Mouse (Mus musculus) erythroblast, adult 5-6 weeks (primary cell): ENCODE measurements around the gene Awat2. TPM values are rescaled to one million over a fixed set of nuclear protein-coding genes. Genes with fewer than 3 reads are reported as not detected.
"Not testable (repeated sequence)": the region's sequence is repeated elsewhere in the genome, so short reads cannot be mapped to it uniquely, and the experiment has no call there.

Experiments used
- ATAC-seq: replicated peaks from 2 replicates; pipeline ENCODE4 v1.8.0; 2016; ENCODE audit warnings: moderate number of reproducible peaks, mild to moderate bottlenecking, moderate TSS enrichment, inconsistent platforms; ENCODE audit not compliant: poor library complexity, low FRiP score, severe bottlenecking
- total RNA-seq, 2 experiments: library from RNA; stranded (forward) in 1 of 2; stranded (reverse) in 1 of 2; fragments of 150-400 nt in 1 of 2; fragments of 200-764, 138-1000 nt in 1 of 2; gene quantifications; 2 replicates each; pipeline versions ENCODE4 v1.2.3 to v1.2.4; 2015 to 2017; ENCODE audit warnings: low replicate concordance in 2 of 2

Gene Awat2
- total RNA-seq (2015; ENCODE audit: low replicate concordance) (not detected in 2 replicates), total RNA-seq (2017; ENCODE audit: low replicate concordance) (not detected in 2 replicates)

DNA sequence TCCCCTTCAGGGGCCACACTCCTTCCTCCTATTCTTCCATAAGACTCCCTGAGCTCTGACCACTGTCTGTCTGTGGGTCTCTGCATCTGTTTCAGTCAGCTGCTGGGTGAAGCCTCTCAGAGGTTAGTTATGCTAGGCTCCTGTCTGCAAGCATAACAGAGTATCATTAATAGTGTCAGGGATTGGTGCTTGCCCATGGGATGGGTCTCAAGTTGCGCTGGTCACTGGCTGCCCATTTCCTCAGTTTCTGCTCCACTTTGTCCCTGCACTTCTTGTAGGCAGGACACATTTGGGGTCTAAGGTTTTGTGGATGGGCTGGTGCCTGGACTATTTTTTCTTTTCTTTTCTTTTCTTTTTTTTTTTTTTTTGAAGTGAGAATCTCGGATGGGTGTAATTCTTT is at the start of gene Awat2:
Gene Awat2 (minus strand): TSS at position 101 of the 400 bp plus-strand sequence.
- not testable (repeated sequence) for ATAC-seq

DNA sequence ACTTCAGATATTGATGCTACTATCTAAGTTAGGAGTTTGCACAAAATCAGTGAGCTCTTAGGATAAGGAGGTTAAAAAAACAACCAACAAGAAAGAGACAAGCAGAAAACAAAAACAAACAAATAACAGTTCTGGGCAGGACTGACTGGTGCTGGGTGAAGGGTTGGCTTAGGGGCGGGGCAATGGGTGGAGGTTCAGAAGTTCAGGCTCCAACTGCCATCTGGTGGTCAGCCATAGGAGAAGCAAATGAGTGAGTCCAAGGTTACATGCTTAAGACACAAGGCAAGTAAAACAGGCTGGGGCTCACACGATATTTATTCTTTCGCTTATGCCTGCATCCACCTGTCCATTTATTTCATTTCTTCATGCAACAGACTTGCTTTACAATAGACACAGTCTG is 37.8 kb upstream of the Awat2 start:
- peak; percentile 91 for ATAC-seq

DNA sequence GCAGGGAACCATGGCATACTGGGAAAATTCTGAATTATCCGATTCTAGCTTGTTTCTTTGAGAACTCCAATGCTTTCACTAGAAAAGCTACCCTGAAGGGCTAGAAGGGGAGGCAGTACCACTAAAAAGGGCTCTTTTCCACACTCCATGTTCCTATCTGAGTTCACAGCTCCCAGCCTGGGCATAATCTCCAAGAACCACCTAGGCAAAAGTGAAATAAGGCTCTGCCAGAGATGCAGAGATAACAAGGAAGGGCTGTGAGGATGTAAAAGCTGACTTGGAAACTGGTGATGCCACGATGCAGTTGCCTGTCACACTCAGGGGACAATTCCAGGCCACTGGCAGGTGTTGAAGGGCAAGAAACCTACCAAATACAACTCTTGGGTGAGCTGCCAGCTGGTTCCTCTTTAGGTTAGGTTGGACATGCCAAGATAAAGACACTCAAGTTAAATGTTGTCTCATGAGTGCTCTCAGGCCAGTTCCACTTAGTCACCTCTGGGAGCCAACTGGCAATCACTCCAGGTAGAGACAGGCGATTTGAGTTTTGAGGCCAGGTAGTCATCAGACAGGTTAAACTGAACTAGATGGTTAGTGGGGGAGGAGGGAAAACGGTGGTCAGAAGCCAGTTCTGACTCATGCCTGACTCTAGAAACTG is 33.2 kb upstream of the Awat2 start:
- peak; percentile 62 for ATAC-seq

DNA sequence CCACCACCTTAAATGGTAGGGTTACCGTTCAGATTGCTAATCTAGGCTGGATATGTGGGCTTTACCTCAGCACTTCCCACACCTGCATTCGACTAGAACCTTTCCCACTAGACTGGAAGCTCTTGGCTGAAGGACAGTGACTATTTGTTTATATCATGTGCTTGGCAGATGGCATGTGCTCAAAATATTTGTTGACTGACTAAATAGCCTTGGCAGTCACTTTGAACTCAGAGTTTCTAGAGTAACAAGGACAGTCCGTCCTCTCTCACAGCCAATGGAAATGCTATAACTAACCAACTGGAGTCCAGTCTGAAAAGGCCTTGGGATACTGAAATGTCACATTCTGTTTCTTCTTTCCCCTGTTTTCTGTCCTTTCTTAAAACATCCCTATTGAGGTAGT is 29.0 kb upstream of the Awat2 start:
- ATAC-seq = no peak

DNA sequence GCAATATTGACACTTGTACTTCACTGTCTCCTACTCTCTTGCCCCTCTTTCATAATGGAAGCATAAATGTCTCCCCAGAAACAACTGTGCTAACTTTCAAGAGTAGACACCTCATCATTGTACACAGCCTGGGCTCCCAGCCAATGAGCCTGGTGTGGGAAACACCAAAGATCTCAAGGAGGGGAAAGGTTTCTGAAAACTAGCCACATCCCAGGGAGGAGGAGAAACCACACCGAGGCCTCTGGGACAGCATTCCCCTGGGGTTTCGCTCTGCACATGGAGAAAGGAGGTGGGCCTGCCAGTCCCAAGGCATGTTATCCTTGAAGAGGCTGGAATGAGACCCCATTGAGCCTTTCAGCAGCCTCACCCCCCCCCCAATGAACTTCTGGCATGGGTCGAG is 27.6 kb upstream of the Awat2 start:
- no peak for ATAC-seq

DNA sequence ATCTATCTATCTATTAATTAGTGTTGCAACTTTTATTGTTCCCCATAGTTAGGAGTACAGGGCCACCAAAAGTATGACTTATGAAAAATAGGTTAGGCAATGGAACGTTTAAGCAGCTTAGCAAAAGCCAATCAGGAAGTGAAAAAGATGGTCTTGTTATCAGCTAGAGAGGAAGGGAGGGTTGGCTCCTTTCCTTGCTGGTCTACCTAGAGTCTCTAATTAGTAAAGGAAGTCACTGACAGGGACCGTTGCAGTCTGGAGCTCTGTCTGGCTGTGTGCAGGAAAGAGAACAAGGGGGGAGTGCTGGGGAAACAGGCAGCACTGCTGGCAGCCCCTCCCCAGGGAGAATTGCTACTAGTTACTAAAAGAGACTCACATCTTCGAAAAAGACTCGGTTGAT is 25.5 kb upstream of the Awat2 start:
- no peak for ATAC-seq

DNA sequence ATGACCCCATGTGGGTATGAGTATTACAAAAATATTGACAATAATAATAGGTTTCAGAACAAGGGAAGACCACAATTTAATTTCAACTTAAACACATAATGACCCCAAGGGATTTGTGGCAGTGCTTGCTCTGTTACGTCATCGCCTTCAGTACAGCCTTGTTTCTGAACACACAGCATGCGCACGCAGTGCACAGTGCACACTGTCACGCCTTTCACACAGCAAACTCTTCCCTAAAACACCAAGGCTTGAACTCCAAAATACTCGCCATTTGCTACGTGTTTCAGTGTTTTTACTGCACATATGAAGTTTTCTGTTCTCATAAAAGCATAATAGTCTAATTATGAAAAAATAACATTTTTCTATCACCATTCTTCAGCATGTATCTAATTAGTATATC is 1.0 kb upstream of the Awat2 start:
- ATAC-seq = no peak

DNA sequence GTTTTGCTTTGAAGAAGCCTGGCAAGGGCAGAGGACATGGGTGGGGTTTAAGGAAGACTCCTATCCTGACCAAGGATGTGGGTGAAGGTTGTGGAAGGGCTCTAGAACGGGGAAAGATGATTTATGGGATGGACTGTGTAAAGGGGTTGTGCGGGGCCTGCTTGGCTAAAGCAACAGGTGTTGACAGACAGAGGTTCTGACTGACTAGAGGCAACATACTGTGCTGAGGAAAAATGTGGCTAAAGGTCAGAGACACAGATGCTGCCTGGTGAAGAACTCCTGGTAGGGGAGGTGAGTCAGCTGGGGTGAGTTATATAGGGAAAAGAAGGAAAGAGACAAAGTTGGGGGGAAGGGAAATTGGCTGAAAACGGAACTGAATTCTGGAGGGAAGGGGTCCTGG is 10.2 kb downstream of the Awat2 start:
- no peak for ATAC-seq

DNA sequence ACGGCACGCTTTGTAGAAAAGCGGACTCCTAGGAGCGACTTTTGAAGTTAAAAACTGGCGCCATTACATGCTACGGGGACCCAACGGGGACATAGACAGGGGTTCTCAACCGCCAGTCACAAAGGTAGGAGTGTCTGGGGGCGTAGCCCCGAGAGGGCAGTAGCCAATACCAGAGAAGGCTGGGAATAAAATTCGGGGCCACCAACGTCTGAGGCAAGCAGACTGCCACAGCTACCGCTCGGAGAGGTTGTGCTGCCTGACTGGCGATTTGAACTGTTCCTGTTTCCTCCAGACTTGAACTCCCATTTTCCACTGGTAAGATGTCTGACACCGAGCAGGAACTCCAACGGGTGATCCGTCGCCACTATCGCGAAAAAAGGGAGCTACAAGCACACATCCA is 13.8 kb downstream of the Awat2 start, which contains the start of gene Otud6a:
Gene Otud6a (plus strand): TSS at position 321 of the 400 bp plus-strand sequence.
- ATAC-seq = no peak

DNA sequence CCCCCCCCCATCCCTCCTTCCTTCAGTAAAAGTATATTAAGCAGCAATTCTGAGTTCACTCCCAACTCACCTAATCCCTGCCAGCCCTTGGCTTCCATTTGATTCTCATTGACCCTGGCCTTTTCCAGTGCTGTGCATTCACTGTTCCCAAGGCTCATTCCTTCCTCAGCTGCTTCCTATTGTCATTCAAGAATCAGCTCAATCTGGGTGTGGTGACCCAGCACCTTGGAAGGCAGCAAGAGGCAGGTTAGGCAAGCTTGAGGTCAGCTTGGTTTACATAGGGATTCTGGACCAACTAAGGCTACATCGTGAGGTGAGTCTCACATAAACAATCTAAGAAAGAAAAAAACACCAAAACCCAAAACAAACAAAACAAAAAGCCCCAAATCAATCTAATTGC is 33.3 kb downstream of the Awat2 start:
- ATAC-seq = no peak

DNA sequence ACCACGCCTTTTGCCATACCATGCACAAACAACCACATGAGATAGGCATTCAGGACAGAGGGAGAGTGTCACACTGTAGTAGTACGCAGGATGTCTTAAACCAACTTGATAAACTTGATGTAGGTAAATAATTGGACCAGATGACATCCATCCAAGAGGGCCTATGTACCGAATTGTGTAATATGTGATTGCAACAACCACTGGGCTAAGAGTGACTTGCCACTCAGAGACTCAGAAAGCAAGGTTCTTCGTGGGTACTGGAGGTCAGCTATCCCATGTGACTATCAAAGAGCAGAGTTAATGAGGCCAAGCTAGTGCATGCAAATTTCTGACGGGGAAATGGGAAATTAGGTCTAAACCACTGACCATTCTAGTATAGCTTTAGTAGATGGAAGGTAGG is 40.9 kb downstream of the Awat2 start:
- ATAC-seq = no peak

DNA sequence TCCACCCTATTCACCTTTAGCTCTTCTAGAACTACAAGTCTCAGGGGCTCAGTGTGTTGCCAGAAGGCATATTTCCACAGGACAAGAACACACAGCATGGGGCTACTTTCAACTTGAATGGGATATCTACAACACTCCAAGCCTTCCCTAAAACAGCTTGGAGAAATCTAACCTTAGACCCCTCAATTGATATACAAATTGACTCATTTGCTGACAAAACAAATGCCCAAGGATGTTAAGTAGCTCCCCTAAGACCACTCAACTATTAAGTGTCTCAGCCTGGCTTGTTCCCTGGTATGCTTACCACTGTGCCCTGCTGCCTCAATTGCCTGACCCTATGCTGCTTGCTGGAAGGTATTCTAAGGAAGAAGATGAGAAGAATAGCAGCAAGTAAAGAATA is 41.6 kb downstream of the Awat2 start:
- ATAC-seq = no peak

DNA sequence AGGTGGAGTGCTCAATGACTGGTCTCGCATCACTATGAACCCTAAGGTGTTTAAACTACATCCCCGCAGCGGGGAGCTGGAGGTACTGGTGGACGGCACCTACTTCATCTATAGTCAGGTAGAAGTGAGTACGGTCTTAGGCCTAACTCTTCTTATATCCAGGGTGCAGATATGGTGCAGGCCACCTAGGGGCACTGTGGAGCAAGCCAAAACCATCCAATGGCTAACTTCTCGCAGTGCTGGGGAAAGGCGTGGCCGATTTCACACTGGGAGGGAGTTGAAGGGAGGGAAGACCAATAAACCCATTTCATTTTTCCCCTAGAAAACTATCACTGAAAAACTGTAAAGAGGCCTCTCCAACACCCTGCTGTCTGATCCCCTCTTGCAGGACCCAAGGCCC is 47.5 kb downstream of the Awat2 start:
- no peak for ATAC-seq

DNA sequence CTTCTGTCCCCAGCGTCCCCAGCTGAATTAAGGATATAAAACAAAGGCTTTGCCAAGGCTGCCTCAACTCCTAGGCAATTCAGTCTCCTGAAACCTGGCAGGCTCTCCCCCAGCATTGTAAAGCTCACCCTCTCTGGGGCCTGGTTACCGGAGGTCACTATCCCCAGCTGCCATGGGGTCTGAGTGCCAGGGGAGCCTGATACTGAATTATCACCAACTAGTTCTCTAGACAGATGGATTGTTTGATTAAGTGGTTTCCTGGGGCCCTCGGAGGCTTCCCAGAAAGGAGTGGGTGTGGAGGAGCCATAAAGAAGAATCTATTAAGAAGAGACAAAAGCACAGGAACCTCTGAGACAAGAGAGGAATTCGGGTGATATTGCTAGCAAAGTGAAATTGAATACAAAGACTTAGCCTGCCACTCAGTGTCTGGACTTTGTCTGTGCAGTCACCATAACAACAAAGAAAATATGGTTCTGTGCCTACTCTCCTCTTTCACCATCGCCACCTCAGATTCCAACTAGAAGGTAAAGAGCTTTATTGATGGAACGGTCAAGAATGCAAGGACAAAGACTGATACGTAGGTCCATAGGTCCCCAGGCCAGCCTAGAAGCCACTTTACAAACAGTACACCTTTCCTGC is 48.2 kb downstream of the Awat2 start:
- ATAC-seq = no peak

DNA sequence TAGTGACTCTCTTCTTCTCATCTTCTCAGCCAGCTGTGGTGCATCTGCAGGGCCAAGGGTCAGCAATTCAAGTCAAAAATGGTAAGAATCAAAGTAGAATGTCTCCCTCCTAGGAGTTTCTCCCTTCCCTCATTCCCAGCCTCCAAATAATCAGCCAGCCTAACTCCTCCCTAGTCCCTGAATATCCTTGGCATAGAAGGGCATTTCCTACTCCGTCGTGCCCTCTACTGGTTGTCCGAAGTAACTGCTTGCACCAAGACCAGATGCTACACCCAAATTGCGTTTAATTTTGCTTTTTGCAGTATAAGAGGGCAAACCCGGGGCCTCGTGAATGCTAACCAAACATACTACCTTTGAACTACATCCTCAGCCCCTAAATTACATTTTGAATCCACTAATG is 50.2 kb downstream of the Awat2 start:
- ATAC-seq = no peak

DNA sequence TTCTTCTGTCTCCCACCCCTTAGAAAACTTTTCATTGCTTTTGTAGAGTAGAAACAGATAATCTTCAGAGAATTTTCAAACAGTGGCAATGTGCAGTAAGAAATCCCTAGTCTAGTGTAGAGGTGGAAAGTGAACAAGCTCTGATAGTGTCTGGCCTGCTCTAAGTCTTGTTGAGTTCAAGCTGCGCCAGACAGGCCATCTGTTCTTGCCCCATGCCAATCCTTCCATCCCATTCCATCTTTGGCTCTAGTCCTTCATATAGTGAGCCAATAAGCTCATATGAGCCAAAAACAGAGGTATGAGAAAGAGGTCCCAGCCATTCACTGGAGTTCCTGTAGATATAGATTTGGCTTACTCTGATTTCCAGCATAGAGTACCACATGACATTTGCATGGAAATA is 52.6 kb downstream of the Awat2 start:
- ATAC-seq = no peak

DNA sequence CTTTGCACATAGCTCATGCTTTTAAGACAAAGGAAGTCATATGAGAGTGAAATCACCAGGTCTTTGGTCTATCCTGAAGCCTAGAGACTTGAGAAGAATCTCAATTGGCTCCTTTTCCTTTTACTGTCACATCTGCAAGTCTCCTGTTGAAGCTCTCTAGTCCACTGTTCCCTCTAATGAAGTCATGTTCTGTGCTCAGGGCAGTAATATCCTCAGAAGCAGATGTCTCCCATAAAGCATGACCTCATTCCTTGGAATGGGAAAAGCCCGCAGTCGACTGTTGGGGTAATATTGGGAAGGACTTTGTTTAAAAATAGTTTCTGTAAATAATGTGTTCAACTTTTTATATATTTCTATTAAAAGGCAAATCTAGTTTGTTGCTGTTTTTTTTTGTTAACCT is 85.5 kb downstream of the Awat2 start:
- no peak for ATAC-seq

Other genes starting within 250 kb of the Awat2 start
- not detected in 2 replicates for gene Otud6a, start 13.7 kb downstream of the Awat2 start, total RNA-seq (2015; ENCODE audit: low replicate concordance)
- not detected in 2 replicates for gene Otud6a, start 13.7 kb downstream of the Awat2 start, total RNA-seq (2017; ENCODE audit: low replicate concordance)
- gene Igbp1, start 51.6 kb upstream of the Awat2 start, total RNA-seq (2015; ENCODE audit: low replicate concordance) = 15.7 and 22.1 TPM in 2 replicates
- 18.7 and 19.2 TPM in 2 replicates for gene Igbp1, start 51.6 kb upstream of the Awat2 start, total RNA-seq (2017; ENCODE audit: low replicate concordance)
- gene Dgat2l6, start 82.1 kb upstream of the Awat2 start, total RNA-seq (2015; ENCODE audit: low replicate concordance) = not detected in 2 replicates
- not detected in 2 replicates for gene Dgat2l6, start 82.1 kb upstream of the Awat2 start, total RNA-seq (2017; ENCODE audit: low replicate concordance)
- gene Awat1, start 129.5 kb upstream of the Awat2 start, total RNA-seq (2015; ENCODE audit: low replicate concordance) = not detected in 2 replicates
- gene Awat1, start 129.5 kb upstream of the Awat2 start, total RNA-seq (2017; ENCODE audit: low replicate concordance) = not detected in 2 replicates
- not detected in 2 replicates for gene P2ry4, start 152.2 kb upstream of the Awat2 start, total RNA-seq (2015; ENCODE audit: low replicate concordance)
- gene P2ry4, start 152.2 kb upstream of the Awat2 start, total RNA-seq (2017; ENCODE audit: low replicate concordance) = 0.14 TPM in 1 of 2 replicates, not detected in the other
- not detected in 2 replicates for gene Arr3, start 162.8 kb upstream of the Awat2 start, total RNA-seq (2015; ENCODE audit: low replicate concordance)
- not detected in 2 replicates for gene Arr3, start 162.8 kb upstream of the Awat2 start, total RNA-seq (2017; ENCODE audit: low replicate concordance)
- 17.3 and 25.9 TPM in 2 replicates for gene Kif4, start 183.0 kb upstream of the Awat2 start, total RNA-seq (2015; ENCODE audit: low replicate concordance)
- 32.5 and 45.0 TPM in 2 replicates for gene Kif4, start 183.0 kb upstream of the Awat2 start, total RNA-seq (2017; ENCODE audit: low replicate concordance)
- gene Pdzd11, start 183.9 kb upstream of the Awat2 start, total RNA-seq (2015; ENCODE audit: low replicate concordance) = 31.6 and 33.2 TPM in 2 replicates
- gene Pdzd11, start 183.9 kb upstream of the Awat2 start, total RNA-seq (2017; ENCODE audit: low replicate concordance) = 7.6 and 10.2 TPM in 2 replicates